Comparison of ENCODE assay signal across 8 mouse cellular contexts in the genomic region with DNA sequence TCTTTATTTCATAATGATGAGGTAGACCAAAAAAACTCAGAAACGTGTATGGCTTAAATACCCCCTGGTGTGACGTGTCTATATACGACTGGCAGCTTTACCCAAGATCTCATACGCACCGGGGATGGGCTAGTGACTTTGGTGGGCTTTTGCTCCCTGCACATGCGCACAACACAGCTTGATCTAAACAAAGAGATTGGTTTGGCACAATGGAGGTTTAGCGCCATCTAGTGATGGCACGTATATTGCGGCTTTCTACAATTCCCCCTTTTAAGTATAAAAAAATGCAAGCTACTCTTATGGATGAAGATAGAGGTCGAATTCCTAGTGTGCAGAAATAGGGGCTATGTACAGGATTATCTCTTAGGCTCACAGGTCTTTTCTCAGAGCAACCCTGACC.
DNase-seq lines count a peak whose midpoint lies in the region; ATAC-seq lines count a peak whose summit lies in the region.

No protein-coding gene starts in this region.

- no peaks in the 10 kb centered on the region for H3K36me3 ChIP-seq in midbrain, embryonic 10.5 days
- H3K36me3 ChIP-seq in midbrain, embryonic 13.5 days, result no peaks in the 10 kb centered on the region

- H3K27ac ChIP-seq in midbrain, embryonic 10.5 days (replicated peaks), result no peak overlapping the region
- no peak overlapping the region for H3K27ac ChIP-seq in midbrain, embryonic 13.5 days

- no peak overlapping the region for H3K4me2 ChIP-seq in midbrain, embryonic 13.5 days (replicated peaks)

- peaks cover 19% of the 10 kb centered on the region for H3K9me3 ChIP-seq in midbrain, embryonic 10.5 days (replicated peaks)
- H3K9me3 ChIP-seq in midbrain, embryonic 13.5 days, result peaks cover 7% of the 10 kb centered on the region; the same call in 1 of the 2 replicates

- no peak overlapping the region for H3K4me3 ChIP-seq in midbrain, embryonic 10.5 days
- no peak overlapping the region for H3K4me3 ChIP-seq in midbrain, embryonic 13.5 days (replicated peaks)

- ATAC-seq in midbrain, embryonic 13.5 days, result no peak

- H3K27me3 ChIP-seq in midbrain, embryonic 10.5 days (ENCODE audit: low read depth, poor library complexity, severe bottlenecking), result no peaks in the 10 kb centered on the region
- no peaks in the 10 kb centered on the region for H3K27me3 ChIP-seq in midbrain, embryonic 13.5 days

- 77% methylated on average over 10 of the region's 10 CpGs for WGBS in midbrain, embryonic 10.5 days
- 74% methylated on average over 10 of the region's 10 CpGs for WGBS in midbrain, embryonic 13.5 days

- peak; percentile 20 for DNase-seq in adrenal gland, postnatal 14 days
- no peak for DNase-seq in adrenal gland, postnatal 36 days
- DNase-seq in midbrain, embryonic 10.5 days (ENCODE audit: low spot score), result peak; percentile 40
- DNase-seq in cerebellum, postnatal 36 days, result peak; percentile 2 to 4
- DNase-seq in kidney, postnatal 4 days, result peak; percentile 26 to 31
- DNase-seq in right cerebral cortex, postnatal 10 days (ENCODE audit: low spot score in 2 of 2), result peak; percentile 12 to 17
- DNase-seq in spleen, adult 12 weeks (ENCODE audit: low spot score), result no peak

- no peak overlapping the region for H3K9ac ChIP-seq in midbrain, embryonic 13.5 days (replicated peaks)

- H3K4me1 ChIP-seq in midbrain, embryonic 10.5 days, result no peaks in the 10 kb centered on the region
- H3K4me1 ChIP-seq in midbrain, embryonic 13.5 days (replicated peaks), result no peaks in the 10 kb centered on the region

Comparison
In these comparisons a context has a peak if more than half of its experiments do, and no peak if none do; other contexts are left out.
1. DNase-seq: peak in adrenal gland, postnatal 14 days (single experiment), midbrain, embryonic 10.5 days (single experiment), cerebellum, postnatal 36 days (2 of 2), kidney, postnatal 4 days (2 of 2) and right cerebral cortex, postnatal 10 days (2 of 2); none in adrenal gland, postnatal 36 days (0 of 2) and spleen, adult 12 weeks (single experiment).